Mouse (Mus musculus) CH12.LX (cell line): ENCODE results near the gene Sgip1. TPM values are rescaled to one million over a fixed set of nuclear protein-coding genes. Genes with fewer than 3 reads are reported as not detected.

Experiments
- DNase-seq: peaks from one replicate; pipeline ENCODE4 v3.0.0-alpha.2; 2013; ENCODE audit errors: extremely low read depth
- H3K27ac ChIP-seq: 2 replicates; pipeline ENCODE4 v1.5.1; 2012; ENCODE audit warnings: low read depth, mild to moderate bottlenecking, control low read depth, moderate library complexity; ENCODE audit not compliant: insufficient read depth
- H3K27me3 ChIP-seq: replicated peaks from 2 replicates; pipeline ENCODE3; 2012; ENCODE audit warnings: inconsistent platforms
- H3K36me3 ChIP-seq, 2 experiments: replicated peaks in 1 of 2; 2 replicates each; pipeline versions ENCODE3 to v1.6.1; 2012; ENCODE audit warnings: inconsistent platforms in 1 of 2, low read length in 1 of 2, mild to moderate bottlenecking in 1 of 2, mixed read lengths in 1 of 2, moderate library complexity in 1 of 2; ENCODE audit not compliant: control insufficient read depth in 1 of 2, insufficient read depth in 1 of 2
- H3K4me1 ChIP-seq, 2 experiments: 2 replicates each; pipeline ENCODE4 v1.6.1; 2012; ENCODE audit warnings: inconsistent platforms in 1 of 2, moderate library complexity in 1 of 2; ENCODE audit not compliant: insufficient read depth in 2 of 2, control insufficient read depth in 1 of 2
- H3K4me2 ChIP-seq: 2 replicates; pipeline ENCODE4 v1.6.1; 2012; ENCODE audit warnings: low read depth, mild to moderate bottlenecking, control low read depth; ENCODE audit not compliant: poor library complexity, insufficient read depth, severe bottlenecking
- H3K4me3 ChIP-seq, 3 experiments: fragments of 150-350 bp in 1 of 3; sonication (generic) in 1 of 3; replicated peaks in 1 of 3; 2 replicates each; pipeline versions ENCODE3 to v1.5.1; 2011 to 2012; ENCODE audit warnings: low read depth in 2 of 3, low read length in 2 of 3, mild to moderate bottlenecking in 2 of 3, moderate library complexity in 2 of 3, control low read depth in 1 of 3, improper control_type of control experiment in 1 of 3, inconsistent platforms in 1 of 3, mixed read lengths in 1 of 3; ENCODE audit not compliant: poor library complexity in 1 of 3
- H3K79me2 ChIP-seq: replicated peaks from 2 replicates; pipeline ENCODE4 v1.6.1; 2012; ENCODE audit warnings: mild to moderate bottlenecking, moderate library complexity; ENCODE audit not compliant: control insufficient read depth, poor library complexity, insufficient read depth, severe bottlenecking; ENCODE audit errors: extremely low read depth
- H3K9ac ChIP-seq: 2 replicates; pipeline ENCODE4 v1.6.1; 2012; ENCODE audit warnings: low read depth, mild to moderate bottlenecking, control low read depth, moderate library complexity; ENCODE audit not compliant: insufficient read depth
- H3K9me3 ChIP-seq: replicated peaks from 2 replicates; pipeline ENCODE3; 2012; ENCODE audit warnings: low read length, inconsistent platforms, mixed read lengths
- CHD2 ChIP-seq: IDR thresholded peaks from 2 replicates; pipeline ENCODE4 v1.6.1; 2011; ENCODE audit warnings: low read length, improper control_type of control experiment
- CTCF ChIP-seq, 2 experiments: IDR thresholded peaks in 1 of 2; conservative IDR thresholded peaks in 1 of 2; 2 replicates each; pipeline ENCODE4 v1.5.1; 2011 to 2012; ENCODE audit warnings: low read depth in 2 of 2, low read length in 2 of 2, improper control_type of control experiment in 1 of 2, inconsistent platforms in 1 of 2, mild to moderate bottlenecking in 1 of 2, moderate library complexity in 1 of 2
- ETS1 ChIP-seq: conservative IDR thresholded peaks from 2 replicates; pipeline ENCODE4 v1.6.1; 2012; ENCODE audit warnings: low read depth, mild to moderate bottlenecking, inconsistent platforms, low read length, improper control_type of control experiment, moderate library complexity
- GABPA ChIP-seq: IDR thresholded peaks from 2 replicates; pipeline ENCODE4 v1.6.1; 2012; ENCODE audit warnings: low read depth, low read length, improper control_type of control experiment, inconsistent platforms; ENCODE audit not compliant: insufficient replicate concordance
- IRF4 ChIP-seq: IDR thresholded peaks from 2 replicates; pipeline ENCODE4 v1.6.1; 2014; ENCODE audit warnings: low read depth, mild to moderate bottlenecking, inconsistent platforms, low read length, improper control_type of control experiment
- JUN ChIP-seq: IDR thresholded peaks from 2 replicates; pipeline ENCODE4 v1.6.1; 2011; ENCODE audit warnings: low read depth, mild to moderate bottlenecking, low read length, improper control_type of control experiment, moderate library complexity; ENCODE audit not compliant: insufficient read depth
- KAT2A ChIP-seq: IDR thresholded peaks from 2 replicates; pipeline ENCODE4 v1.6.1; 2012; ENCODE audit warnings: low read length, improper control_type of control experiment, inconsistent platforms; ENCODE audit not compliant: insufficient replicate concordance
- MAFK ChIP-seq: IDR thresholded peaks from 2 replicates; pipeline ENCODE4 v1.6.1; 2011; ENCODE audit warnings: low read length, improper control_type of control experiment; ENCODE audit not compliant: insufficient replicate concordance
- MEF2A ChIP-seq: IDR thresholded peaks from 2 replicates; pipeline ENCODE4 v1.6.1; 2014; ENCODE audit warnings: low read depth, mild to moderate bottlenecking, inconsistent platforms, low read length, improper control_type of control experiment, borderline replicate concordance
- MYC ChIP-seq: IDR thresholded peaks from 2 replicates; pipeline ENCODE4 v1.6.1; 2011; ENCODE audit warnings: low read depth, mild to moderate bottlenecking, improper control_type of control experiment, low read length
- NELFE ChIP-seq: IDR thresholded peaks from 2 replicates; pipeline ENCODE4 v1.6.1; 2011; ENCODE audit warnings: low read depth, low read length, improper control_type of control experiment
- PAX5 ChIP-seq: IDR thresholded peaks from 2 replicates; pipeline ENCODE4 v1.6.1; 2012; ENCODE audit warnings: low read length, inconsistent platforms, mixed read lengths
- POLR2AphosphoS2 ChIP-seq: IDR thresholded peaks from 2 replicates; pipeline ENCODE4 v1.6.1; 2011; ENCODE audit warnings: low read depth, low read length, improper control_type of control experiment
- SMC3 ChIP-seq: IDR thresholded peaks from 2 replicates; pipeline ENCODE4 v1.6.1; 2011; ENCODE audit warnings: low read depth, low read length, improper control_type of control experiment
- TBP ChIP-seq: conservative IDR thresholded peaks from 2 replicates; pipeline ENCODE4 v1.6.1; 2011; ENCODE audit warnings: low read depth, low read length, improper control_type of control experiment
- TCF12 ChIP-seq: IDR thresholded peaks from 2 replicates; pipeline ENCODE4 v1.6.1; 2014; ENCODE audit warnings: low read depth, mild to moderate bottlenecking, inconsistent platforms, low read length, improper control_type of control experiment
- UBTF ChIP-seq: IDR thresholded peaks from 2 replicates; pipeline ENCODE4 v1.6.1; 2012; ENCODE audit warnings: low read depth, mild to moderate bottlenecking, inconsistent platforms, low read length, improper control_type of control experiment, moderate library complexity
- USF1 ChIP-seq: IDR thresholded peaks from 2 replicates; pipeline ENCODE4 v1.6.1; 2014; ENCODE audit warnings: low read depth, mild to moderate bottlenecking, inconsistent platforms, low read length, improper control_type of control experiment
- USF2 ChIP-seq: conservative IDR thresholded peaks from 2 replicates; pipeline ENCODE4 v1.6.1; 2011; ENCODE audit warnings: low read depth, low read length, improper control_type of control experiment
- ZKSCAN1 ChIP-seq: IDR thresholded peaks from 2 replicates; pipeline ENCODE4 v1.6.1; 2012; ENCODE audit warnings: low read depth, inconsistent platforms, low read length, improper control_type of control experiment, borderline replicate concordance
- ZMIZ1 ChIP-seq: IDR thresholded peaks from 2 replicates; pipeline ENCODE4 v1.6.1; 2012; ENCODE audit warnings: low read depth, mild to moderate bottlenecking, inconsistent platforms, low read length, improper control_type of control experiment
- dilution Hi-C: fragments of 300-500 bp; cut with MboI; formaldehyde crosslinking; loops from 2 replicates; pipeline ENCODE4 v1.14.3; 2020; ENCODE audit warnings: low sequenced_read_pairs; ENCODE audit not compliant: extremely low pct_unique_long_range_greater_than_20kb, extremely low pct_ligation_motif_present
- in situ Hi-C: fragments of 300-500 bp; cut with MboI; formaldehyde crosslinking; loops from 3 replicates; pipeline ENCODE4 v1.14.3; 2019; ENCODE audit warnings: low sequenced_read_pairs, low pct_ligation_motif_present, low pct_unique_long_range_greater_than_20kb, mixed read lengths
- polyA plus RNA-seq: library from polyadenylated mRNA; unstranded; fragments of >175 nt; gene quantifications from 2 replicates; pipeline ENCODE4 v1.2.1, GENCODE M21; 2012; ENCODE audit warnings: low read depth; ENCODE audit not compliant: insufficient read length
- total RNA-seq, 2 experiments: library from RNA; depleted of rRNA; stranded (reverse); fragments of 300-350 nt in 1 of 2; fragments of >200 nt in 1 of 2; gene quantifications; 2 replicates each; pipeline ENCODE4 v1.2.3; 2012 to 2014

Sgip1 gene
- total and polyA plus RNA-seq, 3 experiments, result 0.07 to 0.39 (median 0.21) TPM

- TF ChIP-seq ZMIZ1 (no peak), JUN (no peak), UBTF (no peak), ETS1 (no peak), GABPA (no peak), SMC3 (no peak), TCF12 (no peak)
- Histone ChIP-seq H3K4me3 (no peak overlapping the region), H3K9ac (no peak overlapping the region), H3K79me2 (no peaks in the 10 kb centered on the region), H3K4me1 (peaks cover 0 to 3% of the 10 kb centered on the region in 2 experiments; a peak in 2 of 4 replicates), H3K27ac (no peak overlapping the region), H3K9me3 (peaks cover 4% of the 10 kb centered on the region), H3K27me3 (no peaks in the 10 kb centered on the region), H3K4me2 (no peak overlapping the region), H3K36me3 (no peaks in the 10 kb centered on the region)
- in situ Hi-C loops, result no loop called here
- no peak for DNase-seq
- dilution Hi-C loops, result no loop called here
Observed at GRCm38 (mm10) chr4:102899683-102900082, 158.6 kb downstream of the Sgip1 start.

GRCm38 (mm10) chr4:102900166-102900565, 159.1 kb downstream of the Sgip1 start:
- Histone ChIP-seq H3K4me1 (peaks cover 0 to 4% of the 10 kb centered on the region in 2 experiments; a peak in 2 of 4 replicates), H3K27ac (no peak overlapping the region), H3K79me2 (no peaks in the 10 kb centered on the region), H3K36me3 (no peaks in the 10 kb centered on the region), H3K4me3 (no peak overlapping the region), H3K9ac (no peak overlapping the region), H3K4me2 (no peak overlapping the region), H3K9me3 (peaks cover 4% of the 10 kb centered on the region), H3K27me3 (no peaks in the 10 kb centered on the region)
- dilution Hi-C loops, result no loop called here
- no peak for TF ChIP-seq CTCF (conservative IDR thresholded peaks at IDR 0.05 in 1 of 2, IDR thresholded peaks at IDR 0.05 in 1 of 2; ENCODE audit: low read depth in 2 of 2, low read length in 2 of 2)
- TF ChIP-seq TCF12, result no peak
- no peak for TF ChIP-seq USF1
- no peak for TF ChIP-seq ZKSCAN1
- no peak for TF ChIP-seq MYC
- no peak for TF ChIP-seq POLR2AphosphoS2
- TF ChIP-seq KAT2A, result no peak
- no peak for TF ChIP-seq USF2
- TF ChIP-seq CHD2, result no peak
- no peak for TF ChIP-seq MAFK
- TF ChIP-seq MEF2A, result no peak
- TF ChIP-seq NELFE, result no peak
- TF ChIP-seq SMC3, result no peak
- no peak for TF ChIP-seq TBP
- no peak for TF ChIP-seq PAX5
- no peak for TF ChIP-seq IRF4
- in situ Hi-C loops, result no loop called here
- DNase-seq, result no peak
